Mouse (Mus musculus) C2C12 (cell line): ENCODE data around the gene Pkig. TPM values are rescaled to one million over a fixed set of nuclear protein-coding genes. Genes with fewer than 3 reads are reported as not detected.
"Not testable (repeated sequence)": the region's sequence is repeated elsewhere in the genome, so short reads cannot be mapped to it uniquely, and the experiment has no call there.

Experiments
- H3K27me3 ChIP-seq: one replicate; pipeline ENCODE4 v1.6.1; 2011; ENCODE audit not compliant: control insufficient read depth, insufficient read depth, insufficient read length
- H3K36me3 ChIP-seq: one replicate; pipeline ENCODE4 v1.6.1; 2011; ENCODE audit not compliant: control insufficient read depth, insufficient read depth
- H3K4me3 ChIP-seq: one replicate; pipeline ENCODE4 v1.5.1; 2011; ENCODE audit warnings: mild to moderate bottlenecking, control low read depth; ENCODE audit not compliant: poor library complexity, insufficient read depth, severe bottlenecking
- H3K79me2 ChIP-seq: one replicate; pipeline ENCODE4 v1.6.1; 2011; ENCODE audit not compliant: control insufficient read depth, insufficient read depth
- H3K79me3 ChIP-seq: one replicate; pipeline ENCODE4 v1.6.1; 2011; ENCODE audit warnings: low read depth, control low read depth
- H3ac ChIP-seq: one replicate; pipeline ENCODE3; 2011; ENCODE audit warnings: low read depth; ENCODE audit not compliant: control insufficient read depth, insufficient read length
- CEBPB ChIP-seq: IDR thresholded peaks from one replicate; pipeline ENCODE4 v1.6.1; 2011; ENCODE audit warnings: low read depth, mild to moderate bottlenecking, control low read depth, moderate library complexity
- CTCF ChIP-seq: IDR thresholded peaks from one replicate; pipeline ENCODE4 v1.5.1; 2011; ENCODE audit not compliant: control insufficient read depth, insufficient read depth, insufficient read length
- FOSL1 ChIP-seq: IDR thresholded peaks from one replicate; pipeline ENCODE4 v1.8.0; 2011; ENCODE audit warnings: mild to moderate bottlenecking, low read length; ENCODE audit not compliant: poor library complexity, insufficient read depth, severe bottlenecking
- MAX ChIP-seq: IDR thresholded peaks from one replicate; pipeline ENCODE4 v1.6.1; 2011; ENCODE audit warnings: mild to moderate bottlenecking, control low read depth
- MYOD1 ChIP-seq: IDR thresholded peaks from one replicate; pipeline ENCODE4 v1.6.1; 2011; ENCODE audit warnings: low read depth; ENCODE audit not compliant: control insufficient read depth, insufficient read length
- MYOG ChIP-seq: IDR thresholded peaks from one replicate; pipeline ENCODE4 v1.6.1; 2011; ENCODE audit not compliant: control insufficient read depth, insufficient read length; ENCODE audit errors: extremely low read depth
- USF1 ChIP-seq: IDR thresholded peaks from one replicate; pipeline ENCODE4 v1.6.1; 2011; ENCODE audit warnings: low read depth, mild to moderate bottlenecking, control low read depth, moderate library complexity
- polyA plus RNA-seq: library from polyadenylated mRNA; unstranded; fragments of >200 nt; fragmentation: generic; extraction: Trizol; gene quantifications from one replicate; pipeline ENCODE4 v1.2.1, GENCODE M21; 2012; ENCODE audit warnings: missing spikeins

Pkig gene
- polyA plus RNA-seq, 1 experiment = 254 TPM

- H3K79me2 ChIP-seq = peaks cover 48% of the 10 kb centered on the region
- peak within 1 kb of the TSS; percentile 80 for H3ac ChIP-seq
- TF ChIP-seq MYOG (no peak), CTCF (peak; percentile 17)
- H3K36me3 ChIP-seq = no peaks in the 10 kb centered on the region
- H3K79me3 ChIP-seq = peaks cover 18% of the 10 kb centered on the region
- H3K4me3 ChIP-seq = peak within 1 kb of the TSS; percentile 80
- H3K27me3 ChIP-seq = no peaks in the 10 kb centered on the region
These were observed 13.4 kb upstream of the Pkig start, which contains the start of gene Serinc3 for GRCm38 (mm10) chr2:163644575-163645385. TSS of gene Serinc3 (minus strand) at chr2:163645131.

- Histone ChIP-seq H3ac (no peak overlapping the region), H3K4me3 (no peak overlapping the region), H3K79me3 (peaks cover 18% of the 10 kb centered on the region), H3K79me2 (peaks cover 37% of the 10 kb centered on the region), H3K36me3 (no peaks in the 10 kb centered on the region), H3K27me3 (no peaks in the 10 kb centered on the region)
- TF ChIP-seq USF1 (no peak), MYOD1 (no peak), FOSL1 (no peak), CTCF (no peak), MYOG (no peak), CEBPB (no peak), MAX (no peak)
These were observed 12.3 kb upstream of the Pkig start for GRCm38 (mm10) chr2:163645700-163646460.

- H3ac ChIP-seq = no peak overlapping the region
- H3K36me3 ChIP-seq = no peaks in the 10 kb centered on the region
- no peak overlapping the region for H3K4me3 ChIP-seq
- no peak for TF ChIP-seq MYOD1
- TF ChIP-seq CTCF = no peak
- no peak for TF ChIP-seq CEBPB
- TF ChIP-seq MAX = no peak
- TF ChIP-seq USF1 = no peak
- no peak for TF ChIP-seq FOSL1
- TF ChIP-seq MYOG = no peak
- no peaks in the 10 kb centered on the region for H3K27me3 ChIP-seq
- peaks cover 30% of the 10 kb centered on the region for H3K79me2 ChIP-seq
- H3K79me3 ChIP-seq = peaks cover 15% of the 10 kb centered on the region
These were observed 11.6 kb upstream of the Pkig start for GRCm38 (mm10) chr2:163646461-163647080.

- Histone ChIP-seq H3K79me3 (peaks cover 15% of the 10 kb centered on the region), H3K79me2 (peaks cover 22% of the 10 kb centered on the region)
- H3ac ChIP-seq, H3K36me3 ChIP-seq, H3K27me3 ChIP-seq, H3K4me3 ChIP-seq: not testable (repeated sequence)
These were observed 2.5 kb upstream of the Pkig start for GRCm38 (mm10) chr2:163655699-163656098.

GRCm38 (mm10) chr2:163657486-163657885 lies 700 bp upstream of the Pkig start:
- Histone ChIP-seq H3ac (no peak overlapping the region), H3K36me3 (no peaks in the 10 kb centered on the region), H3K27me3 (no peaks in the 10 kb centered on the region), H3K79me2 (peaks cover 40% of the 10 kb centered on the region), H3K4me3 (no peak overlapping the region), H3K79me3 (peaks cover 19% of the 10 kb centered on the region)
- TF ChIP-seq MAX (no peak), MYOD1 (no peak), FOSL1 (no peak), CTCF (no peak), CEBPB (no peak), USF1 (no peak), MYOG (no peak)

GRCm38 (mm10) chr2:163658941-163659340 lies 755 bp downstream of the Pkig start:
- peak overlapping the region; percentile 84 for H3K4me3 ChIP-seq
- peaks cover 48% of the 10 kb centered on the region for H3K79me2 ChIP-seq
- peak overlapping the region; percentile 35 for H3ac ChIP-seq
- H3K27me3 ChIP-seq = no peaks in the 10 kb centered on the region
- H3K36me3 ChIP-seq = no peaks in the 10 kb centered on the region
- peaks cover 19% of the 10 kb centered on the region for H3K79me3 ChIP-seq
- TF ChIP-seq USF1 = no peak
- no peak for TF ChIP-seq CEBPB
- no peak for TF ChIP-seq MYOG
- no peak for TF ChIP-seq FOSL1
- no peak for TF ChIP-seq MYOD1
- no peak for TF ChIP-seq MAX
- TF ChIP-seq CTCF = no peak
